Mouse (Mus musculus): ENCODE measurements around the gene Slc8a1.

Gene Slc8a1

DNA sequence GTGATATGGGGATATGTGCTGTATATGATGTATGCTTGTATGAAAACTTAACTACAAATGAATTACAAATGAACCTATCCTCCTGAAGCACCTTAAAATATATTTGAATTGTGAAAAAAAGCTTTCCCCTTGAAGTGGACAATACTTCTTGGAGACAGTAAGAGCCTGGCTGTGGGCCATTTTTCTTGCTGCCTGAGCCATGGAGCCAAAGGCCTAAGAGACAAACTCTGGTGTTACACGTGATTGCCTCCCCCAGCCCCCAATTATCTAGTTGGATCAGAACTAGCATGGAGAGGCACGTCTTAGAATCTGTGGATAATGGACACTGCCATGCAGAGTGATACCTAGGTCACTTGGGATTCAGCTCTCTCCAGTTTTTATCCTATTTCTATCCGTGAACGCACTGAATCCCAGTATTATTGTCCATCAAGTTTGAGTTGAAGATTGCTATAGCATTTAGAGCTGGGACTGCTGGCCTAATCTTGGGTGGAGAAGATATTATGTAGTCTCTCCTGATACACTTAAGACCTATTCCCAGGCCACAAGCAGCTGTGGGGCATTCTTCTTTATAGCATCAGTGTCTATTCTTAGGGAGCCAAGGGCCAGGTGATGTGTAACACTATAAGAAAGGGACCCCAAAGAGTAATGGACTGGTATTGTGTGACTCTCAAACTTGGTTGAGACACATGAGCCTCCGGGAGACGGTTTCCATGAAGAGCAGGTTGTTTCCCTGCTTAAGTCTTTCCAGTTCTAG, 321.6 kb downstream of the Slc8a1 start:
- DNase-seq = no peak

DNA sequence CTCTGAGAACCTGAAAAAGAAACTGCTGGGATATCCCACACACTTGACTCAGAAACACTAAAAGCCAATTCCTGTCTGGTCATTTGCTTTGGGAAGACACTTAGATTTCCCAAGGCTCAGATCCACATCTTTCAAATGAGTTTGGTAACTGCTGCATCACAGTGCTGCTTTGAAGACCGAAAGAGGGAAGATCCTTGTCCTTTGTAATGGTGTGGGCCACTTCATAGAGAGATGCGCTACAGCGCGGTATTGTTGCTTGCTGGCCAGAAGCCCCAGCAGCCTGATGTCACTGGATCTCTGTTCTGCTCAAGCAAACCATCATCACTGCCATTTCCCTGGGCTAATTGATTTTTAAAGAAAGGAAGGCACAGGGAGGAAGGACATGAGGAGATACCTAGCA, 325.4 kb downstream of the Slc8a1 start:
- DNase-seq = no peak

DNA sequence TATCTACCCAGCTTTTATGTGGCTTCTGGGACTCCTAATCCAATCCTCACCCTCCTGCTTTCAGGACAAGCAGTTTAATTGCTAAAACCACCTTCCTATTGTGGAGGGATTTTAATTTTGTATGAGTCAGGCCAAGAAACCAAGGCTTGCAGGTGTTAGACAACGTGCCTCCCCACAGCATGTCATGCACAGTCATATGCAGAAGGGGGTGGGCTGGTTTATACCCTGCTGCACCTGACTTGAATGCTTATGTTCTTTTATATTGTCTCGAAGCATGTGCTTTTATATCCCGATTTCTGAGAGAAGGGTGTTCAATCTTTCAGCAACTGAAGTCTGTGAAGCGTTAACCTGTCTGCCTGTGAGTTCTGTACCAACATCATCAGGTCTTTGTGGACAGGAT, 334.0 kb downstream of the Slc8a1 start:
- no peak for DNase-seq

DNA sequence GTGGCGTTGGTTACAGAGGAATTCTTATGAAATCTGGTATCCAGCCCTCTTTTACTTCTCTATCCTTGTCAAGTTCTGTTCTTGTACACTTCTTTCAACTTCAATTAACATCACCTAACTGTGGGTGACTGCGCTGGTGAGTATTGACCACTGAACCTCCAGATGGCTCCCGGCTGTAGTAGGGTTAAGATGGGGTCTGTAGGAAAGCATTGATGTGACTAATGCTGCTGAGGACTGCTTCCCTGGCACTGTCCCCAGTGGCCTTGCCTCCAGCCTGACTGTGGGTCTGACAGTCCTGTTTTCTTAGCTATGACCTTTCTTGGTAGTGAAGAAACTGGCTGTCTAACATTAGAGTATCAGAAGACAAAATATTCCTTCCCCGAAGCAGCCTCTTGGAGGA, 335.1 kb downstream of the Slc8a1 start:
- no peak for DNase-seq

DNA sequence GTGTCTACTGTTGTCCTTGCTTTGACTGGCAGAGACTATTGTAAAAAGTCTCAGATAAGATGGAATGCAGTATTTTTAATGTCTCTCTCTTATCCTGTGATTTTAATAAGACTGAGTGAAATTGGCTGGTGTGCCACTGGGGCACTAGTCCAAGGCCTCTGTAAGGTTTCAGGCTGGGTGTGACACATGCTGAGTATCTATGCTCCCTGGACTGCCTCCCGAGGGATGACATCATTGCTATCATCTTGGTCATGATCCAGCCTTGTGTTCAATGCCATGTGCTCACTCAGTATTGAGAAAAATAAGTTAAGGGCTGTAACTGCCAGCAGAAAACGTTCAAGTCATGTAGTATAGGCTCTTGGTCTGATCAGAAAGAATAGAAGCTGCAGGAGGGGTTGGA, 335.5 kb downstream of the Slc8a1 start:
- DNase-seq = no peak

DNA sequence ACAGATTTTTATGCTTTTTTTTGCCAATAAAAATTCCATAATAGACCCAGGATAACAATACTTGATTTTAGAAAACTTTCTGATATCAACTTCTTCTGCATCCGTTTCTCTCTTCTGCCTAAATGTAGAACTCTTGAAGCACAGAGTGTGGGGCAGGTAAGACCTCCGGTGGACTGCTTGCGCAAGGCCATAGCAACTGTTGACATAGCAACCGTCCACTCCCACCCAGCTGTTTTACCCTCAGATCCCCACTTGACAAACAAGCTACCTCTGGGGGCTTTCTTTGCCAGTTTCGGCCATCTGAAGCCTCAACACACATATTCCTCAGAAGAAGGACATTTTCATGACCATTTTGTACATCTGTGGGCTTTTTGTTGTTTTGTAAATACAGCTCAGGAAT, 337.8 kb downstream of the Slc8a1 start:
- no peak for DNase-seq

DNA sequence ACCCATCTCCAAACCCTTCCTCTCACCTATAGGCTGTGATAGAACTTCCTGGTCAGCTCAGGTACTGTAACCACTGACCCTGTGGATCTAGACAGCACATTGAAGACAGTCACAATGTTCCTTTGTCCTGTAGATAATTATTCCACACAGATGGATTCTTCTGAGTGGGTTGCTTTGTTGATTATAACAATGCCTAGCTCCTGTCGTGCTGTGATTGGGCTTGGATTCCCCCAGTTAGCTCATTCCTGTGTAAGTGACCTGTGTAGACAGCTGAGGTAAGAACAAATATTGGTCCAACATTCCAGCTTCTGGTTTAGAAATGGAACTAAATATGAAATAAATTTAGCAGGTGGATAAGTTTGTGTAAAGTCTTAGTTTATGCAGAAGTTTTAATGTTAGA, 340.7 kb downstream of the Slc8a1 start:
- DNase-seq = no peak

DNA sequence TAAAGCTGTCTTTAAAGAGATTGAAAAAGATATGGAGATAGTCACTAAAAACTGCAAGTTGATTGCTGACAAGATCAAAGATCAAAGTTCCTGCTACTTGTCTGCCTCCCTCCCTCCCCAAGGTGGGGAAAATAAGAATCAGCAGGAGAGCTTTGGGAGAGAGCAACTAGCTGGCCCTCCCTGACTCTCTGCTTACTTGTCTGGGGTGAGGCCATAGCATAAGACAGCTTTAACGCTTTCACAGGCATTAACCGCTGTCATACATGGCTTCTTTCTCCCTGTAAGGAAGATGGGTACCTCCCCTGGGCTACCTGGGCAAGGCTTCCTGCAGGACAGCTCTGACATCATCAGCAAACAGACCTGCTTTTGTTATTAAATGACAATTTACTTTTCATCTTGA, 344.1 kb downstream of the Slc8a1 start:
- no peak for DNase-seq

DNA sequence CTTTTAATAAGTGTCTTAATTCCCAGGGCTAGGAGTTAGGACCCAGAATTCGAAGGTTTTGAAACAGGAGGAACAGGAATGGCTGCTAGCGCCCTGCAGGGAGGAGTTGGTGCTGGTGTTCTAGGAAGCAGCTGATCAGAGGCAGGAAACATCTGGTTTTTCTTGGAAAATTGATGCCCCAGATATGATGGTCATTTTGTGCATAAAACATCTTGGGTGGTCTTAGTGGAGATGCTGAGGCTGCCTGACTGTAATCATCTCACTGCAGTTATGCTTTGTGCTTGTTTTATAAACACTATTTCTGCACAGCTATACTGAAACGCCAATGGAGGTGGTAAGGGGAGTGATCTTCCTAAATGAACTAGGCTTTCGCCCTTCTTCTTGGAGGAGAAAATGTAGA, 345.1 kb downstream of the Slc8a1 start:
- DNase-seq = no peak

DNA sequence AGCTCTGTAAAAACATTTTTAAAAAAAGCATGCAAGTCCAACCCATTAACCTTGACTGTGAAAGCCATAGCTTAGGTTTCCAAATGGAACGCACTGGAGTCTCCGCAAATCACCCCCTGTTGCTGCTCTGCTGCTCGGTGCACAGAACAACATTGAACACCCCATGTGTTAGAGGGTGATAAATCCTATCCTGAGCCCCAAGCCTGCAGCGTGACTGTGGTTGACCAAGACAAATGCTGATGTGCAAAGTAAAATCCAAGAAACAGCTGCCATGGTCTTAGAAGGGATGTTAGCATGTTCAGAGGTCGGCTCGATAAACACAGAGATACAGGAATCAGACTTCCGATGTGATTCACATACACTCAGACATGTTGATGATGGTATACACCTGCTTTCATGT, 346.7 kb downstream of the Slc8a1 start:
- DNase-seq = no peak

DNA sequence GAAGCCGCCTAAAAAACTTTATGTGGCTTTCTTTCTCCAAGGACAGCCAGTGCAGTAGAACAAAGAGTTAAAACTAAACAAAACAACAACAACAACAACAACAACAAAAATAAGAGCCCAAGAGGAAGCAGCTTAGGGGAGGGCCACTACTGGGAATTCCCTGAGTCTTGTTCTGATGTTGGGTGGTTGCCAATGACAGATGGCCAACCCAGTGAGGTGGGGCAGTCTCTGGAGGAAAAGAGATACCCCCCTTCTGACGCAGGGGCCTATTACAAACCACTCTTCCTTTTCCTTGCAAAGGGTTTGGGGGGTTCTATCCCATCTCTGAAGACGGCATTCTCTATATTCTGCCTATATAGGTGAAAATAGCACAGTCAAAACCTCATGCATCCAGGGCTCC, 347.4 kb downstream of the Slc8a1 start:
- no peak for DNase-seq

DNA sequence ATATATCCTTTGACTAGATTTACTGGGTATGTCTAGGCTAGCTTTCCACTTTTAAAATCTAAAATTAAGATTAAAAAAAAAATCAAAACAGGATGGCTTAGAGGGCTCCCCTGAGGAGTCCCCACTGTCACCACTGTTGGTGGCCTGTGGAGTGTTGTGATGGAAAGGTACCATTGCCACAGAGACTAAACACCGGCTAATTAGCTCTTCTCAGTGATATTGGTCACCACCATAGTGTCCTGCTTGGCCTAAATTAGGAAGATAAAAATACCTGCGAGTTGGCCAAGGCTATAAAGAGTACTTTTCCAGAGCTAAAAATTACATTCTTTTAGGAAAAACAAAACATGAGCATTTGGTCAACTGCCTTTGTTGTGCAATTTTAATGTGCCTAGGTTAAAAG, 352.1 kb downstream of the Slc8a1 start:
- DNase-seq = no peak

DNA sequence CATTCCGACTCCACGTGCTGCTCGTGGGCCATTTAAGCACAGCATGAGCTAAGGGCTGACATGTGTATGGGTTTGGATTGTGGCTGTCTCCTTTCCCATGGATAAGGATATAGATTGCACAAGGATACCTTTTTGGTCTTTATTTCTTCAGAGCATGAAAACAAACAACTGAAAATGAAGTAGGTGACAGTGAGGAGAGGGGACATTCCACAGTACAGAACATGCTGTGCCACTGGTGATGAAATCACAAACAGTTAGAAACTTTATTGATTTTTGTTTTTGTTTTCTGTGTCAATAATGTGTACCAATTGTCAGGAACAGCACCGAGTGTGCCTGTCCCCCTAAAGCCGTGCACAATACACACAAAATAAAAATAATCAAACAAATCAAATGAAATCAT, 352.7 kb downstream of the Slc8a1 start:
- no peak for DNase-seq

DNA sequence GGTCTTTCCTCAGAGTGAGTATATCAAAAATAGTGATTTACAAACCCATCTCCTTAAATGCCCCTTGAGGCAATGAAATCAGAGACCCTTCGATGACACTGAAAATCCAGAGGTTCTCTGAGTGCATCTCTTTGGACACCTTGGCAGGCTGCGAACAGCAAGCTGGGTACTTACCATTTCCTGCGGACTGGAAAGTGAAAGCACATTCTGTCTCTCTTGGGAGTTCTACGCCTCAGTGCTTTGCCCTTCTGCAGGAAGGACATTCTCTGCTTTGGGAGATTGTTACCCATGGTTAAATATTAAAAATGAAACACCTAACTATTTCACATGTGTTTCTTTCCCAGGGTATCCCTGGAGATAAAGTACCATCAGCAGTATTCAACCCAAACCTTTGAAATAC, 354.7 kb downstream of the Slc8a1 start:
- peak; percentile 11 to 15 for DNase-seq

DNA sequence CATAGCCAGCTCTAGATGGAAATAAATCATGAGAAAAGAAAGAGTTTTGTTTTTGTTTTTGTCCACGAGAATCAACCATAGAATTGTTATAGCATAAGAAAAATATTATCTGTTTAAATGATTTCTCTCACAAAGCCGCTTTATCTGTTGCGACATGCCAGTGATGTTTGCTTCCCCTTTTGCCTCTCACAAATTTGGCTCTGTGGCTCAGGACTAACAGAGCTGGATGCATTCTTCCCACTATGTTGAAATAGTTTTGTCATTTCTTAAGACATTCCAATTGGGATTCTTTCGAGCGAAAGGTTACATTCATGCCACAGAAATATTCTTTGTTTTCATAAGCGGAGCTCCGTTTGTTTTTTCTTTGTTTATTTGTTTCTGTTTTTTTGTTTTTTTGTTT, 359.7 kb downstream of the Slc8a1 start:
- DNase-seq = no peak

DNA sequence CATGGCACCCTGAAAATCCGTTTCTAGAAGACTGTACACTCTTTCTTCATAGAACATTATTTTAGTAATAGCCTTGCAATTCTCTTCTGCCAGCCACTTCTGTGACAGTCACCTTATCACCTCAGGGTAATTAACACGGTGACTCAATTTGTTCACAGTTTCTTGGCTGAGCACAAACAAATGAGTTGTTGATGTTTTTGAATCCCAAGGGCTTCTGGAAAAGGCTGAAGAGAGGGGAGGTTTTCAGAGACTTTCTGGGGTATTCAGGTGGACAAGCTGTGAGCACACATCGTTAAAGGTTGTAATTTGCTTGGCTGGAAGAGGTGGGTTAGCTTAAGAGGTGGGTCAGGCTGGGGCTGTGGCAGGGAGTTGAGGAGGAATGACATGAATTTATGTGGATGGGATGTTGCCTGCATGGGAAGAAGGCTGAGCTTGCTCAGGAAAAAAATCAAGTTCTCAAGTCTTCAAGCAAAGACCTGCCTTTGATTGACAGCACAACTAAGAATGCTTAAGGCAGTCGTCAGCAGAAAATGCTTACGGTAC, 360.3 kb downstream of the Slc8a1 start:
- DNase-seq = no peak

DNA sequence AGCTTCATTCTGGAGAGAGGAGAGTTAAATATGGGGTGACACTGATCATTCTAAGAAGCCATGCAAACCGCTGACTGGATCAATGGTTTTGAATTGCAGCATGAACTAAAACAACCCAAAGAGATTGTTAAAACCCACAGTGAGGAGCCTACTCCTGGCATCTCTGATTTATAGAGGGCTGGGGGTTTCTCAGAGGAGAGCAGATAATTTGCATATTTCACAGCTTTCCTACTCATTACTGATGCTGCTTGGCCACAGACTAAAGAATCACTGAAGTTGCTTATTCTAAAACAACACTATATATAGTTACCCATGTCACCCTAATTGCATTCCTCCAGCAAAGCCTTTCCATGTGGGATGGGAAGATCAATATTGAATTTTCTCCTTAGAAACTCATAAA, 361.0 kb downstream of the Slc8a1 start:
- DNase-seq = no peak

DNA sequence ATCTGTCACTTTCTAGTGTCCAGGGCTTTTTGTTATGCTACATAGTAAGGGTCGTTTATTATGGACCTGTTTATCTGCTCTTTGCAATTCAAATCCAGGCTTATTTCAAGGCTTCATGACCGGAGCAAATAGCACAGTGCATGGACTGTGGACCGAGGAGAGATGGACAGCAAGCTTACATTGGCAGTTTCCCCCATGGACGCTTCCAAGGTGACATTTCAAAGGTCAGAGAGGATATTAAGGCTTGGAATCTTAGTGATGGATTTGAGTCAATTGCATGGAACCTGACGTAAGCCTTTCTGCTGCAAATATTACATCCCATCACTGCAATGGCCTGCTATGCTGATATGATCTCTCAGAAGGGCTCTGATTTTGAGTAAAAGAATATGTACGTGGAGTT, 362.3 kb downstream of the Slc8a1 start:
- DNase-seq = no peak

DNA sequence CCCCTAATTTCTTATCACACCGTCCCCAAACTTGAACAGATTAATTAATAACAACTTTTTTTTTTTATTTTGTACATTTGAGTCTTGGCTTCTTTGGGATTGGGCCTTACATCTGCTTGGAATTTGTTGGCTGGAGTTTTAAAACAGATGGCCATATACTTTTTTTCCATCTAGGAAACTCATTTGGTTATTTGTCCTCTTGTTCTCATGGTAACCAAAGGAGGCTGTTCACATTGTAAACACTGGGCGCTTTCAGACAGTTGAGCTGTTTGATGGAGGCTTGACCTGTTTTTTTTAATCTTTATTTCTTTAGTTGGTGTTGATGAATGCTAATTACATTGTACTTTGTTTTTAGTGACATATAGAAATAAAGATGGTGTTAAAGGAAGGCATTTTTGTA, 369.1 kb downstream of the Slc8a1 start:
- no peak for DNase-seq

DNA sequence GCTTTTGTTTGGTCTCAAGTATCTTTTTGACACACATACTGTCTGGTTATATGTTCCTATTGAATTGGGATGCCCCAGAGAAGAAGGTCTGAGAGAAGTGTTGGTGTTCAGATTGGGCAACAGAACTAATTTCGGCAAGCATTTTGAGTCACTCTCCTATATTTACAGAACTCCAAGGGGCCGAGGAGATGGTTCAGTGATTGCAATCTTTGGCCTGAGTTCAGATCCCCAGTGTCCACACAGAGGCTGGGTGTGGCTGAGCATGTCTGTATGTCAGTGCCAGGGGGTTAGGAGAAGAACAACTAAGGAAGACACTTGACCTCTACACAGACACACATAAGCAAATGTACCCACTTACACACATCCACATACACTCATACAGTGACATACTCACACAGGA, 369.7 kb downstream of the Slc8a1 start:
- DNase-seq = no peak

DNA sequence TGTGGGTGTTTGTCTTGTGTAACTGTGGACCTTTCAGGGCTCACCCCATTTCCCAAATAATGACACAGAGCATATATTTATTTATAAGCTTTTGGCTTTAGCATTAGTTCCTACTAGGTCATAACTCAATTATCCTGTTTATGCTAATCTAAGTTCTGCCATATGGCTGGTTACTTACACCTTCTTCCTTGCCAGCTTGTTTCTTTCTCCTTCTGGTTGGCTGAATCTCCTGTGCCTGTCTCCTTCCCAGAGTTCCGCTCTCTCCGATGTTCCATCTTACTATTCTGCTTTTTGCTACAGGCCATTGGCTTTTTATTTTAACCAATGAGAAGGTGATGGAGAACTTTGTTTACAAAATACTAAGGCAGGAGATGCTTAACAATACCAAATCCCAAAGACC, 374.8 kb downstream of the Slc8a1 start:
- DNase-seq = no peak

DNA sequence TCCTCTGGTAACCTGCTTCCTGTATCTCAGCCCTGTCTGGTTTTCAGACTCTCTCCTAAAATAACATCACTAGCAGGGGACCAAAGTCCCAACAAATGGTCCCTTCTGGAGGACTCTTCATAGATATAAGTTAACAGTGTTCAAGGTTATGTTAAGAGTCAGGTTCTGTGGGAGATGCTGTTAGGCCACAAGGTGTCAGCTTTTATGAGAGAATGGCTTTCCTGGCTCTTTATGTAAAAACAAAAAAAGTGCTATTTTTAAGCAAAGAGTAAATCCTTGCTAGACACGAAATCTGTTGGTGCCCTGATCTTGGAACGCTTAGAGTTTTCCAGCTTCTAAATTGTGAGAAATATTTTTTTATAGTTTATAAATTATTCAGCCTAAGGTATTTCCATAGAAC, 377.6 kb downstream of the Slc8a1 start:
- DNase-seq = no peak

DNA sequence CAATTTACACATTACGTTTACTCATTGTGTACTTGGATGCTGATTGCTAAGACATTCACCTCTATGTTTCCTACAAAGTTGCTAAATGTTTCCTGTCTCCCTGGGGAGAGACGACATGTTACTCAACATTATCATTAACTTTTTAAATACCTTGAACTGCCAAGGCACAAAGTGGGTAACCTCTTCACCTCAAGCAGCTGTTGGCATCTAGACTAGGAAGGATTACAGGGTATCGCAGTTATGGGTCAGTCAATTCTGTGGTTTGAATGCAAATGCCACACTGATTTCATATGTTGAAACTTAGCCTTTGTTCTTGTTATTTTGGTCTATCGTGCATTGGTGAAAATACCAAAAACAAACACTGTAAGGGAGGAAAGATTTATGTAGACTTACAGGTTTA, 378.1 kb downstream of the Slc8a1 start:
- DNase-seq = no peak

DNA sequence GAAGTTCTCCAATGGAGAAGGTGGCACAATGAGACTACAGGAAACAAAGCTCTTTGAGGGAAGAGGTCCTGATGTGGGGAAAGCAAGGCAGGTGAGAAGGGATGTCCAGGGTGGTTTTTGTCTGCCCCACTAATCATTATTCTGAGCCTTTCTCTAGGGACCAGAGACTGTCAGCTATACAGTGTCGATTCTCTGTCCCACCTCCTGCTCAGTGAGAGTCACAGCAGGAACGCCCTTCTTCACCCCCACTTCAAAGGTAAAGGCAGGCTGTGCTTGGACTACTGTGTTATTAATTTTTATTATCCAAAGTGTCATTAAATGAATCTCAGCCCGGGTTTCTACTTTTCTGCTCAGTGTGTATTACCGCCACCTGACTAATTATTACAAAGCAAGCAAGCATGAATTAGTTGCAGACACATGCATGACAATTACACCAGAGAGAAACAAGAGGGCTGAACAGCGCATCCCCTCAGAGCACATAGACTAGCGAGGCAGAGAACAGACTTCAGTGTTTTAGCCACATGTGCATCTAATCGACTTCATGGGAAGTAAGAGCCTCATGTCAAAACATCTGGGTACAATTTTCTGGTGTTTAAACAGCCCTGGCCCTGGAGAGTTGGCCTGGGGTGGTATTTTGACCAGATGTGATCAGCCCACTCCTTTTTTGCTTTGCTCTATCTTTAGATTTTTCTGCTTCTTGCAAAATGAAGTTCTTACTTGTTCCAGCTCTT, 402.0 kb downstream of the Slc8a1 start:
- no peak for DNase-seq

DNA sequence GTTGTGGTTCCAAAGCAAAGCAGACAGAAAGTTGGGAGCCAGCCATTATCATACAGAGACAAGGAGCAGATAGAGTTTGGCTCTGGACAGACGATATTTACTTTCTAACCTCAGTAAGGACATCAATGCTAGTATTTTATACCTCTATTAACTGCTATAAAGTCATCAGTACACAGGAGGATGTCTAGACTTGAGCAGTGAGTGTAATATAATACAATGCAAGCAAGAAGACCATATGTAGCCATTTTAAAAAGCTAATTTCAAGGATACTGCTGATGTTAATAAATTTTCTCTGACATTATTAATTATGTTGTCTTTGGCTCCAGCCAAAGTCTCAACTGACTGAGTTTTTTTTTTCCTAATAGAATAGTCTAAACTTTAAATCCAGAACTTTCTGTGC, 402.7 kb downstream of the Slc8a1 start:
- no peak for DNase-seq
